Mouse (Mus musculus): ENCODE measurements around the gene Gbp7.

The Gbp7 gene

GRCm38 (mm10) chr3:142530087-142530953 is at the start of gene Gbp7:
Gene Gbp7 (plus strand): TSS chr3:142530342.
- 2% methylated on average over 30 of the region's 30 CpGs for WGBS

GRCm38 (mm10) chr3:142490465-142490864 is 39.7 kb upstream of the Gbp7 start:
- WGBS: 74% methylated on average over 1 of the region's 1 CpGs

- WGBS: 56% methylated on average over 6 of the region's 6 CpGs
These were observed 36.5 kb upstream of the Gbp7 start, which contains the start of gene Gbp5 for GRCm38 (mm10) chr3:142493536-142494061. Gene Gbp5 (plus strand): TSS chr3:142493978.

DNA sequence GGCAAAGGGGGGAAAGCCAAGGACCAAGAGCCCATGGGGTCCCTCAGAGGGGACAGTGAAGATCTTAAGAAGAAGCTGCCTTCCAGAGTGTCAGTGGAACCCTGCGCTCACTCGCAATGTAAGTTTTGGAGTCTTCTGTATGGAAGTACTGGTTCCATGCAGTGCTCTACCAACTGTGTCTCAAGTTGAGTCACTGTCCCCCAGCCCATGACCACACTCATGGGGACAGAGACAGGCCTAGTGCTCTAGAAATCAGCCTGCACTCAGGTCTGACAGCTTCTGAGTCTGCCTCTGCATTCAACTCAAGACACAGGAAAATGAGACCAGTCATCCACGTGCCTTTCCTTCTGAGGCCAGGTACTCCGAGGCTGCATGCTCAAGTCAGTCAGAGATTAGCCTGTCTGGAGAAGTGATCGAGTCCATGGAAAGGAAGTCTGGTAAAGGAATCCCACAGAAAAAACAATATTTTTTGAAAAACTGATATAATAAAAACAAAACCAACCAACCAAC is 34.9 kb upstream of the Gbp7 start:
- WGBS: 97% methylated on average over 5 of the region's 5 CpGs

GRCm38 (mm10) chr3:142496113-142497101 is 33.7 kb upstream of the Gbp7 start:
- 51% methylated on average over 14 of the region's 14 CpGs for WGBS

DNA sequence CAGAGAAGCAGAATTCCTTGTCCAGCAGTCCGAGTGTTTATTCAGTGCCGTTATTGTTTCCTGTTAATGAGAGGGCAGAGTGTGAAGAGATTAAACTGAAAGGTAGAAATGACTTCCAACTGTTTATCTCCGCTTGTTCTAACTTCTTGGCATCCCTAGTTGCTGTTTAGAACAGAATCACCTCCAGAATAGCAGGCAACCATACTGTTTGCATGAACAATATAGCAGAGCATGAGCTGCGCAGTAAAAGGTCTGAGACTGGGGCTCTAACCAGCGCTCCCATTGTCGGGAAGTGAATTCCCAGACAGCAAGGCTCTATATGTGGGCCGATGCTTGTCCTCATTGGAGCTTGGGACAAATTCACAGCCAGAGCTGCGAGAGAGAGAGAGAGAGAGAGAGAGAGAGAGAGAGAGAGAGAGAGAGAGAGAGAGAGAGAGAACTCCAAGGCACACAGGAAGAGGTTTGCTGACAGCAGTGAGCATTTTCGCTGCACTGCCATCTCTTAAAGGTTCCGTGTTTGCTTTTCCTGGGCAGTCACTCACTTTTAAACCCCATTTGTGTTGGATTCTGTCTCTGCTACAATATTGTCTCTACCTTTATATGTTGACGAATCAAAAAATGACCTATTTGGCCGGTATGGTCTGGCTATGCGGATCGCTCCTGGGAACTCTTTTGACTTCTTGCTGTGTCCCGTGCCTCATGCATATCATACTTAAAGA is 32.9 kb upstream of the Gbp7 start:
- 42% methylated on average over 15 of the region's 15 CpGs for WGBS

- 69% methylated on average over 5 of the region's 5 CpGs for WGBS
These were observed 31.2 kb upstream of the Gbp7 start for GRCm38 (mm10) chr3:142498941-142499340.

GRCm38 (mm10) chr3:142528116-142528515 is 2.0 kb upstream of the Gbp7 start:
- 64% methylated on average over 3 of the region's 3 CpGs for WGBS

DNA sequence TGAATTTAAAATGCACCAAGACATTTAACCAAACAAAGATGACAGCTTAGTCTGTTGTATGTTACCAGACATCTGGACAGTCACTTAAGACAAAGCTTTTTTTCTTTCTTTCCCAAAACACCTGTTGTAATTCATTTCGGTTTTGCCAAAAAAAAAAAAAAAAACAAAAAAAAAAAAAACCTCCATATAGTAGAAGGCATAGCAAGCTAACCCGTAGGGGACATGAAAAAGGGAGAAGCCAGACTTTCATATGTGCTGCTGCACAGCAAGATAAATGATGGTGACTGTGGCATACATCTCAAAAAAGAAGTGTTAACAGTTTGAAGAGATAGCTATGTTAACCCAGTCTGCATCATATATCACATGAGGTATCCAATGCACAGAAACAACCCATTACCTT is 545 bp upstream of the Gbp7 start:
- WGBS: 37% methylated on average over 2 of the region's 2 CpGs

- 94% methylated on average over 3 of the region's 3 CpGs for WGBS
These were observed 1.5 kb downstream of the Gbp7 start for GRCm38 (mm10) chr3:142531595-142531994.

DNA sequence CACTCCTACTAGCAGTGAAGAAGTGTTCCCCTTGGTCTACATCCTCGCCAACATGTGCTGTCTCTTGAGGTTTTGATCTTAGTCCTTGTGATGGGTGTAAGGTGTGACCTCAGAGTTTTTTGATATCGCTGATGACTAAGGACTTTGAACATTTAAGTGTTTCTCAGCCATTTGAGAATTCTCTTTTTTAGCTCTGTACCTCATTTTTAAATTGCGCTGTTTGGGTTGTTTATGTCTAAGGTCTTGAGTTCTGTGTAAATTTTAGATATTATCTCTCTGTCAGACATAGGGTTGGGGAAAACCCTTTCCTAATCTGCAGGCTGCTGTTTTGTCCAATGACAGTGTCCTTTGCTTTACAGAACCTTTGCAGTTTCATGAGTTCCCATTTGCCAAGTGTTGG is 3.0 kb downstream of the Gbp7 start:
- 99% methylated on average over 3 of the region's 3 CpGs for WGBS

GRCm38 (mm10) chr3:142535667-142536066 is 5.5 kb downstream of the Gbp7 start:
- 68% methylated on average over 1 of the region's 1 CpGs for WGBS

DNA sequence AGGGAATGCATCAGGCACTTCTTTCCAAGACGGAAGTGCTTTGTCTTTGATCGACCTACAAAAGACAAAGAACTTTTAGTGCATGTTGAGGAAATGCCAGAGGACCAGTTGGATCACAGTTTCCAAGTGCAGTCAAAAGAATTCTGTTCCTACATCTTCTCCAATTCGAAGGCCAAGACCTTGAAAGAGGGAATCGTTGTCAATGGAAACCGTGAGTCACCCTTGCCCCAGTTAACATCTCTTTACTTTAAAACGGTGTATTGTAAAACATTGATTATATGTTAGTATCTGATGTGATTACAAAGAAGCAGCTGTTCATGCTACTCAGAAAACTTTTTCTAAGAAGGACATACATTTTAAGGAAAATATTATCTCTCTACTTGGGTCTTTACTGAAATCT is 11.2 kb downstream of the Gbp7 start:
- 67% methylated on average over 6 of the region's 6 CpGs for WGBS

GRCm38 (mm10) chr3:142542776-142543175 is 12.6 kb downstream of the Gbp7 start:
- 87% methylated on average over 12 of the region's 12 CpGs for WGBS

DNA sequence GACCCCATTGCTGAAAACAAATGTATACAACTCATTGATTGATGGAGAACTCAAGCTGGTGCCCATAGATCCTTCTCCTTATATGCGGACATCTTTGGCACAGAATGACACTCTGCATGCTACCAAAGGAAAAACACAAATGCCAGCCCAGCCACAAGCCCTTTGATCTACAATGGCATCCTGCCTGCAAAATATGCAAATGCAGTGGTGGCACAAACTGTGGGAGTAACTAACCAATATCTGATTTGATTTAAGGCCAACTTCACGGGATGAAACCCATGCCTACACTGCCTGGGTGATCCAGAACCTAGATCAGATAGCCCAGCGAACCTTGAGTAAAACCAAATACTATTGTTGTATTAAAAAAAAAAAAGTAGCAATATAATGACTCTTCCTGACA is 16.5 kb downstream of the Gbp7 start:
- 77% methylated on average over 3 of the region's 3 CpGs for WGBS

- WGBS: 88% methylated on average over 3 of the region's 3 CpGs
These were observed 20.0 kb downstream of the Gbp7 start for GRCm38 (mm10) chr3:142550052-142550676.

GRCm38 (mm10) chr3:142554601-142555000 is 24.5 kb downstream of the Gbp7 start:
- WGBS: 88% methylated on average over 1 of the region's 1 CpGs

DNA sequence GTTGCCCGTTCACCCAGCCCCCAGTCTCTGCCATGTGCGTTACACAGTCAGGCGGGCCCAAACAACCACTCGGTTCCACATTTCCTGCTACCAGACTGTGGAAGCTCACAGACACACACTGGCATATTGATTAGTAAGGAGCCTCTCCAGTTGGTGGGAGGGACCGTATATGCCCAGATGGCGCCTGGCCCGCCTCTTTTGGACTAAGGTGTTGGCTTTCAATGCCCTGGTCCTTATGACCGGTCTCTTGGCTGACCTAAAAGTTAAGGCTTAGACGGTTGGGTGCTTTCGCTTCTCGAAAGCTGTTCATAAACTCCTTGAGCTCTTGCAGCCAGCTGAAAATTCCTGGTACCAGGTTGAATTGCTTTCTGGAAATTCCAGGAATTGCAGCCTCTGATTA is 25.5 kb downstream of the Gbp7 start:
- WGBS: 87% methylated on average over 11 of the region's 11 CpGs

DNA sequence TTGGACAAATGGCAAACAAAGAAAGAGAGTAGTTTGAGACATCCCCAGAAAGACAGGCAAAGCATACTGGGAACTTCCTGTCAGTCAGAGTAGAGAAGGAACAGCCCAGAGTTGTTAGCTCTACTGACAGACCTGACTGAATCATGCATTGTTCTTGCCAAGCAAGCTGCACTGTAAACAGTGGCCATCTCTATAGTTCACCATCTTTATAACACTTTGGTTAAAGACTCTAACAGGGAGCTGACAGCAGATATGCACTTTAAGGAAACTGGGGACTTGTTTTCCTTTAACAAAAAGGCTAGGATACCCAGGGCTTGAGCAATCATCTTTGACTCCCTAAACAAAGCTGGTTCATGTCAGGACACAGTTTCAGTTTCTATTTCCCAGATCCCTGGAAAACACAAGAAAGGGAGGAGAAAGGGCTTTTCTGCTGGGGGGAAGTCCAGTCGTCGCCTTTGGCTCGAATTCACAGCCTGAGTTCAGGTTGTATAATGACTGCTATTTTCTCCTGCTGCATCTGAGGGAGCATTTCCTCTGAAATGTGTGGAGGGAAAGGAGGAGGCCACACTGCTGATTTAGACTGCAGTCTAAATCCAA is 29.6 kb downstream of the Gbp7 start, which contains the start of gene Gbp3:
TSS of gene Gbp3 (plus strand) at position 395 of the 597 bp plus-strand sequence.
- 17% methylated on average over 3 of the region's 3 CpGs for WGBS

GRCm38 (mm10) chr3:142560296-142560948 is 30.3 kb downstream of the Gbp7 start:
- 8% methylated on average over 12 of the region's 12 CpGs for WGBS
